ENCODE assay signal across 12 mouse cellular contexts in genomic region chr2:157563031-157563430, GRCm38 (mm10). TPM values are rescaled to one million over a fixed set of nuclear protein-coding genes. Genes with fewer than 3 reads are reported as not detected.
DNase-seq lines count a peak whose midpoint lies in the region; ATAC-seq lines count a peak whose summit lies in the region.
"Had no signal": no experiment of that assay in that cellular context is flagged by ENCODE, and none has a peak within 500 bp of the region (broad histone marks: within the 10 kb centered on the region; RNA-seq: fewer than 3 reads in every experiment).

No protein-coding gene starts in this region.

- peaks cover 8% of the 10 kb centered on the region for H3K27me3 ChIP-seq in megakaryocyte, embryonic 14.5 days (replicated peaks)
- no peaks in the 10 kb centered on the region for H3K27me3 ChIP-seq in forebrain, embryonic 11.5 days (ENCODE audit: control insufficient read depth, insufficient read depth, low read length)
- no peaks in the 10 kb centered on the region for H3K27me3 ChIP-seq in hindbrain, embryonic 15.5 days
- H3K27me3 ChIP-seq in neural tube, embryonic 13.5 days: no peaks in the 10 kb centered on the region

- peak overlapping the region; percentile 59 for H3K27ac ChIP-seq in forebrain, embryonic 11.5 days (ENCODE audit: low read depth, low read length)
- peak overlapping the region; percentile 91 for H3K27ac ChIP-seq in hindbrain, embryonic 15.5 days (replicated peaks)
- H3K27ac ChIP-seq in neural tube, embryonic 13.5 days (replicated peaks): peak overlapping the region; percentile 91

- ATAC-seq in megakaryocyte, adult 5-6 weeks (ENCODE audit: poor library complexity, severe bottlenecking): no peak
- ATAC-seq in forebrain, embryonic 11.5 days (replicated peaks; ENCODE audit: low FRiP score): no peak
- no peak for ATAC-seq in hindbrain, embryonic 15.5 days (ENCODE audit: low FRiP score, low read depth)
- no peak for ATAC-seq in neural tube, embryonic 13.5 days (ENCODE audit: low read depth)
- no peak for ATAC-seq in inflammation-experienced regulatory T-cells, adult 6 months

- H3K4me2 ChIP-seq in forebrain, embryonic 11.5 days (ENCODE audit: low read depth, low read length, severe bottlenecking): 0 out of 2 replicates have a peak overlapping the region, but pooled peaks have one; percentile 5
- H3K4me2 ChIP-seq in hindbrain, embryonic 15.5 days: peak overlapping the region; percentile 72
- H3K4me2 ChIP-seq in neural tube, embryonic 13.5 days: peak overlapping the region; percentile 79

- H3K4me1 ChIP-seq in megakaryocyte, embryonic 14.5 days: peaks cover 65% of the 10 kb centered on the region
- H3K4me1 ChIP-seq in forebrain, embryonic 11.5 days (replicated peaks; ENCODE audit: control insufficient read depth, insufficient read depth, low read length): peaks cover 8% of the 10 kb centered on the region; the same call in 1 of the 2 replicates
- peaks cover 57% of the 10 kb centered on the region for H3K4me1 ChIP-seq in hindbrain, embryonic 15.5 days (replicated peaks)
- H3K4me1 ChIP-seq in neural tube, embryonic 13.5 days (replicated peaks): peaks cover 66% of the 10 kb centered on the region

- no peak for DNase-seq in forebrain, embryonic 11.5 days (ENCODE audit: low spot score)
- no peak for DNase-seq in urinary bladder, postnatal 10 days (ENCODE audit: low spot score)
- DNase-seq in left cerebral cortex, adult 9 months (ENCODE audit: low spot score in 2 of 2): no peak
- DNase-seq: adrenal gland, postnatal 14 days; heart, adult 18-20 months; kidney, adult 8-10 months; layer of hippocampus, adult 9-11 months had no signal

- H3K36me3 ChIP-seq in megakaryocyte, embryonic 14.5 days (replicated peaks; ENCODE audit: low read length): peaks cover 59% of the 10 kb centered on the region
- H3K36me3 ChIP-seq in forebrain, embryonic 11.5 days (ENCODE audit: control insufficient read depth, insufficient read depth, low read length): peaks cover 23% of the 10 kb centered on the region
- peaks cover 34% of the 10 kb centered on the region for H3K36me3 ChIP-seq in hindbrain, embryonic 15.5 days
- H3K36me3 ChIP-seq in neural tube, embryonic 13.5 days: peaks cover 59% of the 10 kb centered on the region

- whole genome bisulfite sequencing in forebrain, embryonic 11.5 days: 66% methylated on average over 2 of the region's 2 CpGs
- 41% methylated on average over 2 of the region's 2 CpGs for WGBS in hindbrain, embryonic 15.5 days
- WGBS in neural tube, embryonic 13.5 days: 48% methylated on average over 2 of the region's 2 CpGs

- H3K9me3 ChIP-seq in megakaryocyte, embryonic 14.5 days: peaks cover 31% of the 10 kb centered on the region
- H3K9me3 ChIP-seq in forebrain, embryonic 11.5 days (ENCODE audit: control insufficient read depth, low read length): peaks cover 26% of the 10 kb centered on the region
- H3K9me3 ChIP-seq in hindbrain, embryonic 15.5 days: peaks cover 16% of the 10 kb centered on the region; the same call in 1 of the 2 replicates
- peaks cover 51% of the 10 kb centered on the region for H3K9me3 ChIP-seq in neural tube, embryonic 13.5 days

- peak overlapping the region; percentile 42 for H3K4me3 ChIP-seq in megakaryocyte, embryonic 14.5 days (replicated peaks)
- H3K4me3 ChIP-seq in forebrain, embryonic 11.5 days (ENCODE audit: low read depth, low read length): no peak overlapping the region
- H3K4me3 ChIP-seq in hindbrain, embryonic 15.5 days: peak overlapping the region; percentile 54
- peak overlapping the region; percentile 59; the same call in 1 of the 2 replicates for H3K4me3 ChIP-seq in neural tube, embryonic 13.5 days

- H3K9ac ChIP-seq in forebrain, embryonic 11.5 days (ENCODE audit: low read length): no peak overlapping the region
- H3K9ac ChIP-seq in hindbrain, embryonic 15.5 days: peak overlapping the region; percentile 52; the same call in 1 of the 2 replicates
- 0 out of 2 replicates have a peak overlapping the region, but pooled peaks have one; percentile 88 for H3K9ac ChIP-seq in neural tube, embryonic 13.5 days

RNA-seq across cellular contexts. Expression of gene Nnat, which starts 3.2 kb away (rescaled TPM):
- not detected in 2 replicates for polyA plus RNA-seq in megakaryocyte, embryonic 14.5 days (2012; ENCODE audit: insufficient read depth, low replicate concordance)
- total RNA-seq in megakaryocyte, adult 5-6 weeks (2015): not detected in 2 replicates
- total RNA-seq in megakaryocyte, adult 5-6 weeks (2017): not detected in 2 replicates
- polyA plus RNA-seq in forebrain, embryonic 11.5 days (2014; fragmentation: Nextera tagmentation; extraction: Ambion mirVana): 2,785 and 3,035 TPM in 2 replicates
- 6,864 and 7,318 TPM in 2 replicates for polyA plus RNA-seq in hindbrain, embryonic 15.5 days (2015; fragmentation: Nextera tagmentation; extraction: Ambion mirVana)
- polyA plus RNA-seq in neural tube, embryonic 13.5 days (2015; fragmentation: Nextera tagmentation; extraction: Ambion mirVana): 4,054 and 4,218 TPM in 2 replicates
- under 1 TPM in 1 of 3 experiments, not detected in 2; 0.67 TPM for polyA plus RNA-seq in inflammation-experienced regulatory T-cells, adult 6 months (2017; shearing (Covaris generic))

RNA-seq across cellular contexts. Expression of gene Blcap, which starts 8.0 kb away (rescaled TPM):
- polyA plus RNA-seq in megakaryocyte, embryonic 14.5 days (2012; ENCODE audit: insufficient read depth, low replicate concordance): 24.7 and 88.6 TPM in 2 replicates
- 10.2 and 13.5 TPM in 2 replicates for total RNA-seq in megakaryocyte, adult 5-6 weeks (2015)
- total RNA-seq in megakaryocyte, adult 5-6 weeks (2017): 7.8 and 19.2 TPM in 2 replicates
- polyA plus RNA-seq in forebrain, embryonic 11.5 days (2014; fragmentation: Nextera tagmentation; extraction: Ambion mirVana): 111 and 123 TPM in 2 replicates
- polyA plus RNA-seq in hindbrain, embryonic 15.5 days (2015; fragmentation: Nextera tagmentation; extraction: Ambion mirVana): 249 and 272 TPM in 2 replicates
- 165 TPM in 2 replicates for polyA plus RNA-seq in neural tube, embryonic 13.5 days (2015; fragmentation: Nextera tagmentation; extraction: Ambion mirVana)
- 10 to 100 TPM; 13.9 to 21.2 (median 15.1) TPM for polyA plus RNA-seq in inflammation-experienced regulatory T-cells, adult 6 months (2017; shearing (Covaris generic))

Comparison
In these comparisons a context has a peak if more than half of its experiments do, and no peak if none do; other contexts are left out.
1. H3K4me2 ChIP-seq: peak in every context shown above with its lines; median percentile 79 in neural tube, embryonic 13.5 days; 72 in hindbrain, embryonic 15.5 days; 5 in forebrain, embryonic 11.5 days.
2. RNA of gene Nnat, which starts 3.2 kb away (polyA plus RNA-seq): 6,864 to 7,318 TPM in hindbrain, embryonic 15.5 days, 4,054 to 4,218 TPM in neural tube, embryonic 13.5 days and 2,785 to 3,035 TPM in forebrain, embryonic 11.5 days; 0.67 TPM in inflammation-experienced regulatory T-cells, adult 6 months and not detected in megakaryocyte, embryonic 14.5 days; every median in the first group is over 1,000 times any median in the second.
3. Peak in every context shown above with its lines, with median percentiles within 50 percentile points of each other: H3K27ac ChIP-seq.